Mouse (Mus musculus) layer of hippocampus, postnatal 10 days (tissue): ENCODE measurements at regions not wholly inside any gene's neighbourhood (a gene's known extent, or its start where the extent isn't known, plus 50 kb on each side); places are given as distances from the start of the nearest gene placed in this dataset.

Source experiments
- DNase-seq, 2 experiments: peaks; one replicate each; pipeline ENCODE4 v3.0.0; 2021; ENCODE audit warnings: low spot score in 2 of 2

- DNase-seq = no peak
Measured at GRCm38 (mm10) chr2:113959025-113959767, 54.2 kb downstream of the Gjd2 start.

GRCm38 (mm10) chr2:113952480-113952879, 60.9 kb downstream of the Gjd2 start:
- DNase-seq = no peak

- peak; percentile 6 to 21 for DNase-seq
Measured at GRCm38 (mm10) chr2:113949296-113949990, 64.0 kb downstream of the Gjd2 start.

- no peak for DNase-seq
Measured at GRCm38 (mm10) chr2:113931689-113932088, 81.7 kb downstream of the Gjd2 start.

- DNase-seq = no peak
Measured at GRCm38 (mm10) chr2:113930948-113931347, 82.5 kb downstream of the Gjd2 start.

- no peak for DNase-seq
Measured at GRCm38 (mm10) chr2:113929650-113930049, 81.2 kb upstream of the Arhgap11a start.

GRCm38 (mm10) chr2:113924138-113924537, 75.7 kb upstream of the Arhgap11a start:
- DNase-seq = no peak

- DNase-seq = no peak
Measured at GRCm38 (mm10) chr2:113918913-113919312, 70.5 kb upstream of the Arhgap11a start.

GRCm38 (mm10) chr2:113914248-113914647, 65.8 kb upstream of the Arhgap11a start:
- DNase-seq = no peak

- DNase-seq = no peak
Measured at GRCm38 (mm10) chr2:113911188-113911587, 62.7 kb upstream of the Arhgap11a start.

GRCm38 (mm10) chr2:113909502-113909901, 61.0 kb upstream of the Arhgap11a start:
- no peak for DNase-seq

- no peak for DNase-seq
Measured at GRCm38 (mm10) chr2:113908636-113909035, 60.2 kb upstream of the Arhgap11a start.

GRCm38 (mm10) chr2:113904414-113904813, 56.0 kb upstream of the Arhgap11a start:
- no peak for DNase-seq

GRCm38 (mm10) chr2:113903865-113904264, 55.4 kb upstream of the Arhgap11a start:
- no peak for DNase-seq

GRCm38 (mm10) chr2:113903006-113903545, 54.6 kb upstream of the Arhgap11a start:
- DNase-seq = no peak

GRCm38 (mm10) chr2:113902406-113902805, 53.9 kb upstream of the Arhgap11a start:
- DNase-seq = no peak

GRCm38 (mm10) chr2:113900496-113900895, 52.0 kb upstream of the Arhgap11a start:
- DNase-seq = no peak

- DNase-seq = no peak
Measured at GRCm38 (mm10) chr2:113898747-113899146, 50.3 kb upstream of the Arhgap11a start.
